Mouse (Mus musculus): ENCODE results near the gene Efcab9.

Gene Efcab9

DNA sequence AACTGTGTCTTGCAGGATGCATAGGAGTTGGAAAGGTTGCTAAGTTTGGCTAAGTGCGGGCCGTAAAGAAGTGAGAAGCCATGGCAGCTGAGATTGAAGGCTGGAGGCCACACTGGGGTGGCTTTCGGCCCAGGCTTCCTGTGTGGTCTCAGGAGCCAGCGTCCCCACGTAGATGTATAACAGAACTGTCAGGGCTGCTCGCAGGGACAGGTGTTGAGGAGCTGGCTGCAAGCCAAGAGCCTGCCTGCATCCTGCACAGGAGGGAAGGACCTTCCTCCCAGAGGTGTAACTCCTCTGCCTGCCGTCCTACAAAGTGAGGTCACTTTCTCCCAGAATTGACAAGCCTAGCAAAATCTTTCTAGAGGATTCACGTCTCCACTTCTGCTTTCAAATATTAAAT is 26.8 kb upstream of the Efcab9 start:
- in situ Hi-C loops (cut with MboI, MseI): loop anchor here (10.0 to 25.0 kb wide), 2 partner anchors 1376 to 1479 kb away; partner anchors contain the start of gene Lcp2

DNA sequence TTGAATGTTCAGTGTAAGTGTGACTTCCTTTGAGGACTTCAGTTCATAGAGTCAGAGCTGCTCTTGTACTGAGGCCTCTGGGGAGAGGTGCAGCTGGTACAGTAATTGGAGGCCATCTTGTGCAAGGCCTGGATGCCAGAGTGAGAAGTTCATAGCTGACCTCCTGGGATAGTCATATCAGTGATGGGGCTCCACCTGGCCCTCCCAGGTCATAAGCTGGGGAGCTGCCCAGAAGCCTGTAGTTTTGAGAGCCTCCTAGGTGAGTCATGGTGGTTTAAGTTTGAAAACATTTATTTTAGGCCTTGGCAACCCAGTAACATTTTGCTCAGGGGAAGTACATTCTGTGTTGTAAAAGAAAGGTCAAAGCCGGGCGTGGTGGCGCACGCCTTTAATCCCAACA is 26.1 kb upstream of the Efcab9 start:
- in situ Hi-C loops (cut with MboI, MseI): loop anchor here (10.0 to 25.0 kb wide), 2 partner anchors 1377 to 1479 kb away; partner anchors contain the start of gene Lcp2

DNA sequence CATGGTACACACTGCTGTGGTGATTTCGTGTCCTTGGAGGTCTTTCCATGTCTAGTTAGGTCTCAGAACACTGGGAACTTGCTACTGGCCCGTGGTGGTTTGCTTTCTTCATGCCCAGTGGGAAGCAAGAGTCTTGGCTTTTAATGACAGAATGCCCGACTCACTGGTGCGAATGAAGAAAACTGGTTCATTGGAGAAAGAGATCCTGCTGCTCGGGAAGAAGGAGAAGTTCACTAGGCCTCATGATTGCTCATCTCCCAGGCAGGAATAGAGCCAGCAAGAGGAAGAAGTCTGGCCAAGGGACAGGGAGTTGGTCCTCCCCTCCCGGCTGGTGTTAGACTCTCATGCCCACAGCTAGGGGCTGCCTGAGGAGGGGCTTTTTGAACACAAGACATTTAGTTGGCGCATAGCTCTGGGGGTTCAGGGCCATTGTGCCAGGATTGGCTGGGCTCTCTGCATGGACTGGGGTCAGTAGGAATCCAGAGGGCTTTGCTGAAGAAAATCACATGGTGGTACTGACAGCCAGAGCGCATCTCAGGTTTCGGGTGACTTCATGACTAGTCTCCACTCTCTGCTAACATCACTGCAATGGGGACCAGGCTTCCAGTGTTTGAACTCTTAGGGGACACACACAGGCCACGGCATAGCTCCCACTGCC is 24.6 kb upstream of the Efcab9 start:
- in situ Hi-C loops (cut with MboI, MseI): loop anchor here (10.0 to 25.0 kb wide), 2 partner anchors 1378 to 1481 kb away; partner anchors contain the start of gene Lcp2

DNA sequence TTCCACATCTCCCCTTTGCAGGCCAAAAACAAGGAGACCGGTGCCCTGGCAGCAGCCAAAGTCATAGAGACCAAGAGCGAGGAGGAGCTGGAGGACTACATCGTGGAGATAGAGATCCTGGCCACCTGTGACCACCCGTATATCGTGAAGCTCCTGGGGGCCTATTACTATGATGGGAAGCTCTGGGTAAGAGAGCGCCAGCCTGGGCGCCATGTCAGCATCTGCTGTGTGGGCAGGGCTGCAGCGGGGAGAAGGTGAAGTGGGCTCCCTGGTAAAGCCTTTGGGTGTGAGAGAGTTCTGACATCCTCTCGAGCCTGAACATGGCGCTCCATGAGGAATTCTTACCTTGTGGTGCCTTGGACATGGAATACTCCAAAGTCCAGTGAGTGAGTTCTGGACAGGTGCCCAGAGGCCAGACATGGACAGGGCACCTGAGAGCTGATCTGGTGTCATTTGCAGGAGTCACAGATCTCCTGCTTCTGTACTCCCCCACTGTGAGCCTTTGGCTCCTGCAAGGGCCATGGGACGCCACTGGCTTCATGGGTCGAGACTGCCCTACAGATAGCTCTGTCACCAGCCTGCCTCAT is 23.3 kb upstream of the Efcab9 start:
- in situ Hi-C loops (cut with MboI, MseI): loop anchor here (10.0 to 25.0 kb wide), 2 partner anchors 1380 to 1482 kb away; partner anchors contain the start of gene Lcp2

DNA sequence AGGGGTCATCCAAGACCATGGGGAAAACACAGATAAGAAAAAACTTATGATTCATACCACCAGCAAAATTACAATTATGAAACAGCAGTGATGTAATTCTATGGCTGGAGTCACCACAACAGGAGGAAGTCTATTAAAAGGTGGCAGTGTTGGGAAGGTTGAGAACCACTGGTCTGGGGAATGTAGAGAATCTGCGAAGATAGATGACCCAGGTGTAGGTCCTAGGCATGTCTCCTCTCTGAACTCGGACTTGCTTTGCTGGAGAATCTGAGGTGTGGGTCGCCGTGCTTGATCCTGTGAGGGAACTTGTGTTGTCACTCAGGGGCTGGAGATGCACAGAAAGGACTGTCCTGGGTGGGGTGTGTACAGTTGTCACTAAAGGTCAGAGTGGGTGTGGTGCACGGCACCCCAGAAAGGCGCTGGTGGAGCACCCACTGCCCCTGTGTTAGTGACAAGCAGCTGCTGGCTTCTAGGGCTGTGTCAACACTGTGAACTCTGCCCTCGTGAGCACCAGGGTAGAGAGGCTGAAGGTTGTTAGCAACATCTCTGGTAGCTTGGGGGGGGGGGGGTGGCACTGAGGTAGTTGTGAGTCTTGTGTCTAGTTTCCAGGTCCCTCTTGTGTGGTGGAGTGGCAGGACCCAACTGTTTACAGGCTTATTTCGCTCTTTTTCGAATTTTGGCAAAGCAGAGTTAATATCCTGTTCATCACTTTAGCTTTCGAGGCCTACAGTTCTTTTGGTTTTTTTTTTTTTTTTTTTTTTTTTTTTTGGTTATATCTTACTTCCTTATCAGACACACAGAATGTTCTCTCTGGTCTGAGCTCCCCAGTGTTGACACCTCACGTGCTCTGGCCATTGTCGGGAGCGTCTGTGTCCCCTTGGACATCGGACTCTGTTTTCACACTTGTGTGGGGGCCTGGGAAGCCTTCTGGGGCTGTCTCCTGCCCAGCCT is 22.5 kb upstream of the Efcab9 start:
- in situ Hi-C loops (cut with MboI, MseI): loop anchor here (10.0 to 25.0 kb wide), 2 partner anchors 1380 to 1483 kb away; partner anchors contain the start of gene Lcp2

DNA sequence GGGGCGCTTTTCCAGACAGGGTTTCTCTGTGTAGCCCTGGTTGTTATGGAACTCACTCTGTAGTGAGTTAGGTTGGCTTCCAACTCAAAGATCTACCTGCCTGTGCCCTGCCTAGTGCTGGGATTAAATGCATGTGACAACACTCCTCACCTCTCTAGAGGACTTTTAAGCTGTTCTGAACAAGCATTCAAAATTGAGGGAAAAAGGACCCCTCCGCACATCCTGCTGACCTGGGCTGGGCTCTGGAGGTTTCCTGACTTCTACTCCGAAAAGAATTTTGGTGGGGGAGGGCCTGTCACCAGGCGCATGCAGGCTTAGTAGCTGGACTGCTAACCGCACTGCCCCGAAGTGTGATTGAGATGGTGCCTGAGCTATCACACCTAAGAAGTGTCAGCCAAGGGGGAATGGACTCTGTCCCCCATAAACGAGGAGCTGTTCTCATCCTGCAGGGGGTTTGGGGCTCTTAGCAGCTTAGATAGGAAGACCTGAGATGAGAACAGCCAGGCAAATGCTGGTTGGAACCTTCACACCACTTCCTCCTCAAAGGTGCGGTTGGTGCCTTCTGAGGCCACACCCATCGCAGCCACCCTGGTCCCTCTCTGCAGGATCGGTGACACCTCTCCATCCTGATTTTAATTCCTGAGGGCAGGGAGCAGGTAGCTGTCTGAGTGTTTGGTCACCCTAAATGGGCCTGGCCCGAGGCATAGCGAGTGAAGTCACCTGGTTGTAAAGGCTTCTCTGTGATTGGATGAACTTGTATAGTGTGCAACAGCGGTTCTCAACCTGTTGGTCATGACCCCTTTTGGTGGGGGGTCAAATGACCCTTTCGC is 21.6 kb upstream of the Efcab9 start:
- in situ Hi-C loops (cut with MboI, MseI): loop anchor here (10.0 to 25.0 kb wide), 2 partner anchors 1381 to 1484 kb away; partner anchors contain the start of gene Lcp2

DNA sequence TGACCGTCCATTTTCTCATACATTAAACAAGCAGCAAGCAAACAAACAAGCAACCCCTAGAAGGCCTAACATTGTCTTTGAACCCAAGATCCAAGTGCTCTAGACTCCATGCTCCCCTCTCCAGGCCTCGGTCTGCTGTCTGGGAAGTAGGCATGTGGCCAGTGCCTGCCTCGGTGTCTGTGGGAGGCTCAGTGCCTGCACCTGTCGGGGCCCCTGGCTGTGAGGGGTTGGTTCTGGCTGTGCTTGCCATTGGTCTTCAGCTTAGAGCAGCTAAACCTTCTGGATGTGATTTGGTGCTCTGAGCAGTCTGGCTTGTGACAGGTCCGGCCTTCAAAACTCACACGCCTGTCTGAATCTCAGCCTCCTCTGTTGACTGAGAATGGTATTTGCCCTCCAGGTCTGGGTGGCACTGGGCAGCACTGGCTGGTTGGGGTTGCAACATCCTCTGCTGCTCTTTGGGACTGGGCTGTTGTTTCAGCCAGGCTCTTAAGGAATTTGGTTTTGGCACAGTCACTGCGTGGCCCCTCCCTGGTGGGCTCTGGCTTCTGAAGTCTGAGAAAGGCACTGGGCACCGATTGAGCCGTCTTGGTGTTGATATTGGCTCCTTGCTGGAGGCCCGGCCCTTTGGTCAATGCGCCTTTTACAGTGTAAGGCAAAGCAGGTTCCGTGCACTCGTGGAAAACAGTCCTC is 20.7 kb upstream of the Efcab9 start:
- in situ Hi-C loops (cut with MboI, MseI): loop anchor here (10.0 to 25.0 kb wide), 2 partner anchors 1382 to 1485 kb away; partner anchors contain the start of gene Lcp2

DNA sequence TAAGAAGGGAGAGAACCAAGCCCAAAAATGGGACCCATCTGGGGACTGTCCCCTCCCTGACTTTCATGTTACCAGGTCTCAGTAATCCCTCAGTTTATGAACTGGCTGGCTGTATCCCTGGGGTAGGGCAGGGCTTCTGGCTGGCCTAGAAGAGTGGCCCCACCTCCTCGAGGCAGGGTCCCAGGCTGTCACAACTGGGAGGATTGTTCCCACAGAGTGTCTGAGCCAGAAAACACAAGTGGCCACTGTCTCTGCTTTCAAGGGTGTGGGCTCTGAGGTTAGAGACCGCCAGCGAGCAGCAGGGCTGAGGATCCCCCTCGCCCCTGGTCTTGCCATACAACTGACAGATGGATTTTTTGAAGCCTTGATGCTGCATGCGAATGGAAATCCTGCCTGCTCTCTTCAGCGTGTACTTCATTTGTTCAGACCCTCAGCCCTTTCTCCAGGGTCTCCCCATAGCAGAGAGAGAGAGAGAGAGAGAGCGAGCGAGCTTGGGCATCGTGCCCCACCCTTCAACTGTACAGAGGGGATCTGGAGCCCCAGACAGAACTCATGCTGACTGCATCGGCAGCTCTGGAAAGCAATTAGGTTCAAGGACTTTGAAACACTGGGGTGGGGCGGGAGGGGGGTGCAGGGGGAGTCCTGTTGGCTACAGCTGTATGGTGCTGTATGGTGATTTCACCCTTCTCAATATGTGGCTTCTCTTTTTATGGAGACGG is 19.9 kb upstream of the Efcab9 start:
- in situ Hi-C loops (cut with MboI, MseI): loop anchor here (10.0 to 25.0 kb wide), 2 partner anchors 1383 to 1486 kb away; partner anchors contain the start of gene Lcp2

DNA sequence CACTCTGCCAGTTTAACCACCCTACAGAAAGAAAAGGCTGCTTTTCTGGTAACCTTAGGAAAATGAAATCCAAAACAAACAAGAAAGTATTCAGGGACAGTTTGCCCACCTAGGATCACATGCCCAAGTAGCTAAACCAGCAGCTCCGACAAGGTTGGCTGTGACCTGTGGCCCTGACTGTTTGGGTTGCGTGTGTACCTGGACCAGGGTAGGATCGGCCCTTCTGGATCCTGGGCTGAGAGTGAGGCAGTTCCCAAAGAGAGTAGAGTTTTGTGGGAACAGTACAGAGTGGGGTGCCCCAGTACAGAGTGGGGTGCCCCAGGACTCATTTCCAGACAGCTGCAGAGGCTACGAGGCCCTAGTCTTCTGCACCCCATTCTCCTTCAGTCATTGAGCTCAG is 19.2 kb upstream of the Efcab9 start:
- in situ Hi-C loops (cut with MboI, MseI): loop anchor here (10.0 to 25.0 kb wide), 2 partner anchors 1384 to 1486 kb away; partner anchors contain the start of gene Lcp2

DNA sequence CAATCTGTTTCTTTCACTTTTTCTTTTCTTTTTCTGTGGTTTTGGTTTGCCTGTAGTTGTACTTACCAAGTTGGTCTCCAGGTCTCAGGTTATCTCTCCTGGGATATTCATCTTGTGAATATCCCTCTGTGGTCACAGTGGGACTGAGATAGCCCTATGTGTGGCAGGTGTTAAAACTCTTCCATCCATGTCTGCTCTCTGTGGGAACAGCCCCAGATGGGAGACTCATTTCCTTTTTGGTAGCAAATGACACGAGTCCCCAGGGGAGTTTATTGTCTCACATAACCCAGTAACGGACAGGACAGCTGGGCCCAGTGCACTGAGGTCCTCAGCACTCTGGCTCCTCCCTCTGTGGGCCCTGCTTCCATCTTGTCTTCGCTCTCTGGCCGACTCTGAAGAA is 18.2 kb upstream of the Efcab9 start:
- in situ Hi-C loops (cut with MboI, MseI): loop anchor here (10.0 to 25.0 kb wide), 2 partner anchors 1385 to 1487 kb away; partner anchors contain the start of gene Lcp2

DNA sequence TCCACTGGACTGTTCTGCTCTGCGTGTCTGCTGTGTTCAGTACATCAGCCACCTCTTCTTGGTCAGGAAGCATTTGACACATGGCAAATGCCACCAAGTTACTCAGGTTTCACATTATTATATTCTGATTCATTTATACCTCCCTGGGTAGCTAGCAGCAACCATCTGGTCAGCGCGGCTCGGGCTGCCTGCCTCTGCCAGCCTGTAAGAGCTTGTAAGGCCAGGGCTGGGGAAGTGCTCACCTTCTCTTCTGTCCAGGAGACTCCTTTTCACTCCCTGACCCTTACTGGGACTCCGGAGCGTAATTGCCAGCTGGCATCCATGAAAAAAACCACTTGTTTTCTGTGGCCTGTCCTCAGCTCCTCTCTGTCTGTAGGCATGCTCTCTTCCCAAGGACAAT is 17.4 kb upstream of the Efcab9 start:
- in situ Hi-C loops (cut with MboI, MseI): no loop called here

DNA sequence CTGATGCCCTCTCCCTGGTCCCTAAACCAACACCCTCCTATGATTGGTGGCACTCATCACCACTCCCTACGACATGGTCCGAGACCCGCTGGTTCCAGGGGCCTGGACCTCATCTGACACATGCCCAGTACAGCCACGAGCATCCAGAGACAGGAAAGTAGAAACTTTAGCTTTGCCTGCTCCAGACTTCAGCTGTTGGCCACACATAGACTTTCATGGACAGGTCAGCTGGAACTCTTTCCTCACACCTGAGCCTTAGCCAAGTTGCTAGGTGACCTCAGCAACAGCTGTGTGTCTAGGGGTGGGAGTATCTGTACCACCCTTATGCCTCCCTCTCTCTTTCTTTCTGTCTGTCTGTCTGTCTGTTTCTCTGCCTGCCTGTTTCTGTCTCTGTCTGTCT is 16.4 kb upstream of the Efcab9 start:
- in situ Hi-C loops (cut with MboI, MseI): no loop called here

DNA sequence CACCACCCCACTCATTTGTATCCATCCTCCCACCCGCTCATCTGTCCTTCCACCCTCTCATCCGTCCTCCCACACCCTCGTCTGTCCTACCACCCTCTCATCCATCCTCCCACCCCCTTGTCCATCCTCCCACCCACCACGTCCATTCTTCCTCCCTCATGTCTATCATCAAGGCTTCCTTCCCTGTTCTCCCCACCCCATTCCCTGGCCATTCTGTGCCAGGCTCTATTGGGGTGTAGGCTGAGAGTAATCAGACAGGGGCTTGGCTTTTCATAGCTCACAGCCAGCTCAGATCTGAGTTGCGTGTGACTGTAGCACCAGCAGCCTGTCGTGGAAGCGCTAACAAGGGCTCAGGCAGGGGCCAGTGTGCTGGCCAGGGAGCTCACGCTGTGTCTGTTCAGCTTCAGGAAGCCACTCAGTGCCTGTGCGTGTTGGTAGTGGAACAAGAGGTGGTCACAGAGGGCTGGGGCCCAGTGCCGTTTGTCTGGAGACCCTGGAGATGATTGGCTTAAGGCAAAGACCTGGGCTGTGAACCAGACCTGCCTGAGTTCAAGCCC is 15.6 kb upstream of the Efcab9 start:
- in situ Hi-C loops (cut with MboI, MseI): no loop called here

DNA sequence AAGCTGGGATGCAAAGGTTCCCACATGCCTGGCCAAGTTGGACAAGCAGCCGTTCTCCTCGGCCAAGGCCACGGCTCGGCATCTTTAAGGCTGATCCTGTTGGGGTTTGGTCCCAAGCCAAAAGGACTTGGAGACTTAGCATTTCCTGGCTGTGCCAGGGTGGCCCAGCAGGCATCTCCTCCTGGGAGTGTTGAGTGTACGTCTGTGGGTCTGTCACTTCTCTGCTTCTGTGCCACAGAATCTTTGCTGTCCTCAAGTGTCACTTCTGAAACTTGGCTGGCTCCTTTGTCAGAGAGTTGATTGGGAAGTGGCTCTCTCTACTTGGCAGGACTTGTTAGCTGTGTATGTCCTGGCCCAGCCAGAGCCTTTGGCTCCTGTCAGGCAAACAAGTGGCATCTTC is 14.6 kb upstream of the Efcab9 start:
- in situ Hi-C loops (cut with MboI, MseI): no loop called here

DNA sequence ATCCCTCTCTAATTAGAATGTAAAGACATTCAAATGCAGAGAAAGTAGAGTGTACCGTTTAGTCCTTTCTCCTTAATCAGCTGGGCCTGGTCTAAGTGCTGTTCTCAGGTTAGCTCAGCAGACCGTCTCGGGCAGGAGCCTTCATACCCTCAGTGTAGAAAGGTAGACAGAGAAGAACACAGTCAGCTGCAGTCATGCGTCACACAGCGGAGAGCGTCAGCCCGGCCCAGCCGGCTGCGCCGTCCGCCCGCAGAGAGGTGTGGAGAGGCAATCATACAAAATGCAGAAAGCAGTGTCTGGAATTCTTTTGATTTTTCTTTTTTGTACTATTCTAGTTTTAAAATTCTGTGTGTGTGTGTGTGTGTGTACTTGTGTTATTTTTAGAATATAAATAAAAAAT is 13.7 kb upstream of the Efcab9 start:
- in situ Hi-C loops (cut with MboI, MseI): no loop called here

DNA sequence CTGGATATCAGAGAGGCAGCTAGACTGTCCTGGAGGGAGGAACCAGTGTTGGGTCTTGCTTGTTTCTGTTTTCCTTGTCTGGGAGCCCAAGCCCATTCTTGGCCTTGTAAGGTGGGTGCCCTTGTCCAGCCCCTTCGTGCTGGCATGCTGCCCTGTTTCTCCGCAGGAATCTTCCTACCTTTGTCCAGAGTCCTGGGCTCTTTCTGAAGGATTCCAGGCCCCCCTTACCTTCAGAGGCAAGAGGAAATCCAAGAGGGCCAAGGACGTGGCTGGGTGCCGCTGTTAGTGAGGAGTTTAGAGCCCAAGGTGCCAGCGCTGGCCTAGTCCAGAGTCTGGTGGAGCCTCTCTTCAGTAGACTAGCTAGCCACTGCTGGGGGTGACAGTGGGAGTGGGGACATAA is 12.6 kb upstream of the Efcab9 start:
- in situ Hi-C loops (cut with MboI, MseI): no loop called here

DNA sequence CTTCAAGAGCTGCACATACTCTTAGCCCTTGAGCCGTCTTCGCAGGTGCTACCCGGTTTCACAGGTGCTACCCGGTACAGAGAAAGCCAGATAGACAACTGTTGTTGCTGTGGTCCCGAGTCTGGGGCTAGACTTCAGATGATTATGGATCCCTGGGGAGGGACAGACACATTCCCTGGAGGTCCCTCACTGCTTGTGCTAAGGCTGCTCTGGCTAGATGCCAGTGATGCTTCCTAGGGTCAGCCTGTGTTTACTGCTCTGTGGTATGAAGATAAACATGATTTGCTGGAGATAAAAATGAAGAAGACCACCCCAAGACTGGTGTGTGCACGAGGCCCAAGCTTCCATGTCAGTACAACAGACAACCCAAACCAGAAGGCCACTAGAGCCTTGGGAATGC is 12.2 kb upstream of the Efcab9 start:
- in situ Hi-C loops (cut with MboI, MseI): no loop called here

DNA sequence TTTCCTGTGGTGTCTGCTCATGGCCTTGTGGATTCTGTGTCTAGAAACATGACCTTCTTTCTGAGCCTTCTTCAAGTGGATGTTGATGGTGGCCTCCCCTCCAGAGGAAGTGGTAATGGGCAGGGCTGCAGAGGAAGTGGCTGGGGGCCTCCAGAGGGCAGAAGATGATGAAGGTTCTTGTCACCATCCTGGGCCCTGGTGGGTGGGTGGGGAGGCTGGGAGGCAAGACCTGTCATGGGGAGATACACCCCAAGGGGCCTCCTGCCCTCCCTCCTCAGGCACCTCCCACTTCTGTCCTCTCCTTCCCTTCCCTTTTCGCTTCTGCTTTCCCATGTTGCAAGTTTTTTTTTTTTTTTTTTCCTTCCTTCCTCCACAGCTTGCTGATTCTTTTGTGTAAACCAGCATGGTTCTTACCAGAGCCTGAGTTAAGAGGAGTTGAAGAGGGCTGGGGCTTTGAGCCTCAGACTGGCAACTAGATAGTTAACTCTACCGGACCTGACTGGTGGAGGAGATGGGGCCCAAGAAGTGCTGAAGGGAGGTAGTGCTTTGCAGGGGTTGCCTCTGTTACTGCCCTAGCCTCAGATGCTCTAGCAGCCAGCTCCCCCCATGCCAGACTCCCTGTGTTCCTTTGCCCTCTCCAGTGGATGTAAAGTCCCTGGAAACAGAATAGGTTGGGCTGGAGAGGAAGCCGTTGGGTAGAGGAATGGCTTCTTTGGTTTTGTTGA is 11.0 kb upstream of the Efcab9 start:
- in situ Hi-C loops (cut with MboI, MseI): no loop called here

DNA sequence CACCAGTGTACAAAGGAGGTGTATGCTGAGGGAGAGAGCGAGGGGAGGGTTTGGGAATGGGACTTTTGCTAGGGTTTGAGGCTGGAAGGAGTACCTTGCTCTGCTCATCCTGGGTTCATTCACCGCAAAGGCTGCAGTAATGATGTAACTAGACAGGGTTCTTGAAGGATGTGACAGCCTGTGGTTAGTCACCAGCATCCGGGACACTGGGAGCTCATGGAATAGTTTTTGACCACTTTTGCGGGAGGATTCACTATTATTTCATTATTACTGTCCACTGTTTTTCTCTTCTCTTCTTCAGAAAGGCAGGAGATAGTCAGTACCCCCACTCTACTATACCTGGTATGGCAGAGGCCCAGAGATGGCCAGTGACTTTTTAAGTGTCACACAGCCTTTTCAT is 10.3 kb upstream of the Efcab9 start:
- in situ Hi-C loops (cut with MboI, MseI): no loop called here

All from regulatory T cell (primary cell).